Mouse (Mus musculus): ENCODE data around the gene Meioc. TPM values are rescaled to one million over a fixed set of nuclear protein-coding genes. Genes with fewer than 3 reads are reported as not detected.
"Not testable (repeated sequence)": the region's sequence is repeated elsewhere in the genome, so short reads cannot be mapped to it uniquely, and the experiment has no call there.

Gene Meioc
- polyA plus RNA-seq, 1 experiment from 2014 or later, result 0.24 TPM

DNA sequence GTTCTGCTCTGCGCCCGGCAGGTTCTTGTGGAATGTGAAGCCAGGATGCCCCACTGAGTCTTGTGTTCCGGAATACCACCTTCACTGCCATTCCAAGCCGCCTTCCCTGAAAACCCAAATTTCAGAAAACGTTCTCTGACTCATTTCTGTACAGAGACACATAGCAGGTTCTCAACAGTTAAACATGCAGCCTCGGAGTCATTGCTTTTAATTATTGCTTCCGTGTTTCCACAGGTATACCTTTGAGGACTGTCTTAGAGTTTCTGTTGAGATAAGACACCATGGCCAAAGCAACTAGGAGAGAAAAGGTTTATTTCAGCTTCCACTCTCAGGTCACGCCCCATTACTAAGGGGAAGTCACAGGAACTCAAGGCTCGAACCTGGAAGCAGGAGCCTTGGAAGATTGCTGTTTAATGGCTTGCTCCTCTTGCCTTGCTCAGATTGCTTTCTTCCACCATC, 34.5 kb downstream of the Meioc start:
- no peak for ATAC-seq (replicated peaks; ENCODE audit: low FRiP score)

DNA sequence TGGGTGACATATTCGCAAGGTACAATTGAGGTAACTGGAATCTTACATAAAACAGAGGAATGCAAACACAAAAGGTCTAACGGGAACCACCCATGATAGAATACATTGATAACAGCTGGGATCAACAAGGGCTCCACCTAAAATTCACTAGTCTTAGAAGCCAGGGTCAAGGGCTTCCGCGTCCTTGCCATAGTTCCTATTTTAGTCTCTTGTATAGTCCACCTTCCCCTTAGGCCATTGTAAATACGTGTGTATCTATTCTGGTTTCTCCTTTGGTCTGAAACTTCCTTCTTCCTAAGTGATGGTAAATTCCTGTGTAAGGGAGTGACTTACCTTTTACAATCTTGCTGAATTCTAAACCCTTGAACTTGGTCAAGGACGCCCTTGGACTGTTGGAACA, 38.7 kb downstream of the Meioc start:
- DNase-seq (ENCODE audit: low spot score); H3K27me3 ChIP-seq (ENCODE audit: control insufficient read depth, insufficient read depth, low read length); H3K27ac ChIP-seq (ENCODE audit: low read depth, low read length); H3K4me3 ChIP-seq (ENCODE audit: low read depth, low read length); ATAC-seq (replicated peaks; ENCODE audit: low FRiP score); H3K36me3 ChIP-seq (ENCODE audit: control insufficient read depth, insufficient read depth, low read length); H3K4me2 ChIP-seq (ENCODE audit: low read depth, low read length, severe bottlenecking); H3K9me3 ChIP-seq (ENCODE audit: control insufficient read depth, low read length); H3K4me1 ChIP-seq (replicated peaks; ENCODE audit: control insufficient read depth, insufficient read depth, low read length); H3K9ac ChIP-seq (ENCODE audit: low read length): not testable (repeated sequence)
- 92% methylated on average over 5 of the region's 6 CpGs for WGBS

More for the DNA sequence above, 34.5 kb downstream of the Meioc start:
- peak overlapping the region; percentile 89 for H3K9ac ChIP-seq (ENCODE audit: low read length)
- no peak for DNase-seq (ENCODE audit: low spot score)
- no peak overlapping the region for H3K27ac ChIP-seq (ENCODE audit: low read depth, low read length)
- H3K36me3 ChIP-seq (ENCODE audit: control insufficient read depth, insufficient read depth, low read length), result no peaks in the 10 kb centered on the region
- no peaks in the 10 kb centered on the region for H3K9me3 ChIP-seq (ENCODE audit: control insufficient read depth, low read length)
- peak overlapping the region; percentile 65 for H3K4me3 ChIP-seq (ENCODE audit: low read depth, low read length)
- H3K27me3 ChIP-seq (ENCODE audit: control insufficient read depth, insufficient read depth, low read length), result no peaks in the 10 kb centered on the region
- 23% methylated on average over 9 of the region's 9 CpGs for WGBS
- H3K4me2 ChIP-seq (ENCODE audit: low read depth, low read length, severe bottlenecking), result peak overlapping the region; percentile 81
- peaks cover 4% of the 10 kb centered on the region; the same call in 1 of the 2 replicates for H3K4me1 ChIP-seq (replicated peaks; ENCODE audit: control insufficient read depth, insufficient read depth, low read length)

DNA sequence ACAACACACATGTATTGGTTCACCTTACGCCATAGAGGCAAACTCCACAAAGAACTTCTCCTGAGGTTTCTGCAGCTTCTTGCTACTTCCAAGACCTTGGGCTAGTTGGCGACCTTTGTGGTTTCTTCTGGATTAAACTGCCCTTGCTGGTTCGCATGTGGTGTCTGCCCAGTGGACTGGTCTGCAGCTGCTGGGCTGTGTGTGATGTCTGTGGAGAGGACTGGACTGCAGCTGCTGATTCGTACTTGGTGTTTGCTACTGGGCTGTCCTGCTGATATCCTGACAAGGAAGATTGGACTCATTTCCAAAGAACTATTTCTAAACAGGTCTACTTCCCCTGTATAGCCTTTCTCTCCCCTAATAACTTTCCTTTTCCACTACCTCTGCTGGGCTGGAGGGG, 48.9 kb downstream of the Meioc start:
- no peak overlapping the region for H3K4me2 ChIP-seq (ENCODE audit: low read depth, low read length, severe bottlenecking)
- no peaks in the 10 kb centered on the region for H3K36me3 ChIP-seq (ENCODE audit: control insufficient read depth, insufficient read depth, low read length)
- 89% methylated on average over 4 of the region's 4 CpGs for WGBS
- no peak overlapping the region for H3K4me3 ChIP-seq (ENCODE audit: low read depth, low read length)
- no peak overlapping the region for H3K9ac ChIP-seq (ENCODE audit: low read length)
- H3K4me1 ChIP-seq (replicated peaks; ENCODE audit: control insufficient read depth, insufficient read depth, low read length), result no peaks in the 10 kb centered on the region
- ATAC-seq (replicated peaks; ENCODE audit: low FRiP score) (no peak), DNase-seq (ENCODE audit: low spot score) (no peak)
- no peaks in the 10 kb centered on the region for H3K9me3 ChIP-seq (ENCODE audit: control insufficient read depth, low read length)
- no peaks in the 10 kb centered on the region for H3K27me3 ChIP-seq (ENCODE audit: control insufficient read depth, insufficient read depth, low read length)
- no peak overlapping the region for H3K27ac ChIP-seq (ENCODE audit: low read depth, low read length)

GRCm38 (mm10) chr11:102714578-102714977, 51.1 kb downstream of the Meioc start:
- H3K4me3 ChIP-seq (ENCODE audit: low read depth, low read length); DNase-seq (ENCODE audit: low spot score); ATAC-seq (replicated peaks; ENCODE audit: low FRiP score); H3K27me3 ChIP-seq (ENCODE audit: control insufficient read depth, insufficient read depth, low read length); H3K4me2 ChIP-seq (ENCODE audit: low read depth, low read length, severe bottlenecking); H3K9me3 ChIP-seq (ENCODE audit: control insufficient read depth, low read length); H3K9ac ChIP-seq (ENCODE audit: low read length); H3K4me1 ChIP-seq (replicated peaks; ENCODE audit: control insufficient read depth, insufficient read depth, low read length); H3K27ac ChIP-seq (ENCODE audit: low read depth, low read length); H3K36me3 ChIP-seq (ENCODE audit: control insufficient read depth, insufficient read depth, low read length): not testable (repeated sequence)
- WGBS, result 74% methylated on average over 2 of the region's 2 CpGs

- H3K4me3 ChIP-seq (ENCODE audit: low read depth, low read length), result no peak overlapping the region
- DNase-seq (ENCODE audit: low spot score) (no peak), ATAC-seq (replicated peaks; ENCODE audit: low FRiP score) (no peak)
- H3K27me3 ChIP-seq (ENCODE audit: control insufficient read depth, insufficient read depth, low read length), result no peaks in the 10 kb centered on the region
- no peaks in the 10 kb centered on the region for H3K9me3 ChIP-seq (ENCODE audit: control insufficient read depth, low read length)
- H3K9ac ChIP-seq (ENCODE audit: low read length), result no peak overlapping the region
- H3K4me1 ChIP-seq (replicated peaks; ENCODE audit: control insufficient read depth, insufficient read depth, low read length), result no peaks in the 10 kb centered on the region
- no peaks in the 10 kb centered on the region for H3K36me3 ChIP-seq (ENCODE audit: control insufficient read depth, insufficient read depth, low read length)
- H3K4me2 ChIP-seq (ENCODE audit: low read depth, low read length, severe bottlenecking), result no peak overlapping the region
- 81% methylated on average over 7 of the region's 7 CpGs for WGBS
- H3K27ac ChIP-seq (ENCODE audit: low read depth, low read length), result no peak overlapping the region
Measured at GRCm38 (mm10) chr11:102716135-102716534, 52.6 kb downstream of the Meioc start.

- H3K9me3 ChIP-seq (ENCODE audit: control insufficient read depth, low read length), result no peaks in the 10 kb centered on the region
- no peaks in the 10 kb centered on the region for H3K27me3 ChIP-seq (ENCODE audit: control insufficient read depth, insufficient read depth, low read length)
- 31% methylated on average over 3 of the region's 3 CpGs for WGBS
- H3K36me3 ChIP-seq (ENCODE audit: control insufficient read depth, insufficient read depth, low read length), result no peaks in the 10 kb centered on the region
- H3K4me2 ChIP-seq (ENCODE audit: low read depth, low read length, severe bottlenecking), result no peak overlapping the region
- ATAC-seq (replicated peaks; ENCODE audit: low FRiP score) (no peak), DNase-seq (ENCODE audit: low spot score) (no peak)
- no peak overlapping the region for H3K4me3 ChIP-seq (ENCODE audit: low read depth, low read length)
- H3K27ac ChIP-seq (ENCODE audit: low read depth, low read length), result no peak overlapping the region
- no peak overlapping the region for H3K9ac ChIP-seq (ENCODE audit: low read length)
- no peaks in the 10 kb centered on the region for H3K4me1 ChIP-seq (replicated peaks; ENCODE audit: control insufficient read depth, insufficient read depth, low read length)
Measured at GRCm38 (mm10) chr11:102725574-102725973, 62.1 kb downstream of the Meioc start.

DNA sequence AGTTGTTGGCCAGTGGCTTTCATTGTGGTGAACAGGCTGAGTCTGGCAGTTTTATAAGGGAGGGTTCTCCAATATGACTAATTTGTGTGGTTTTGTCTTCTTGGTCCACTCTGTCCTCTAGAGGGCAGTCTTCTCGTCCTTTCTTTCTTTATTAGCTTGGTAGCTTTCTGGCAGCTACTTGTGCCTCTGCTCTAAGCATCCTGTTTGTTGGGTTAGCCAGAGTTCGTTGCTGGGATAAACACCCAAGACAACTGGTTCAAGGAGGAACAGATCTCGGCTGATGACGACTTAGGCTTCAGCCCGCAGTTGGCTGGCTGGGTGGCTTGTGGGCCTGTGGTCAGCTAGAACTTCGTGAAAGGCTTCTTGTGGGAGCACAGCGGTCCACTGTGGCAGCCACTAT, 65.1 kb downstream of the Meioc start:
- Histone ChIP-seq H3K27ac (ENCODE audit: low read depth, low read length) (no peak overlapping the region), H3K27me3 (ENCODE audit: control insufficient read depth, insufficient read depth, low read length) (no peaks in the 10 kb centered on the region), H3K4me2 (ENCODE audit: low read depth, low read length, severe bottlenecking) (no peak overlapping the region), H3K4me3 (ENCODE audit: low read depth, low read length) (no peak overlapping the region), H3K9ac (ENCODE audit: low read length) (no peak overlapping the region), H3K36me3 (ENCODE audit: control insufficient read depth, insufficient read depth, low read length) (no peaks in the 10 kb centered on the region), H3K9me3 (ENCODE audit: control insufficient read depth, low read length) (no peaks in the 10 kb centered on the region), H3K4me1 (replicated peaks; ENCODE audit: control insufficient read depth, insufficient read depth, low read length) (no peaks in the 10 kb centered on the region)
- ATAC-seq (replicated peaks; ENCODE audit: low FRiP score) (no peak), DNase-seq (ENCODE audit: low spot score) (no peak)
- WGBS, result 31% methylated on average over 7 of the region's 7 CpGs

- H3K36me3 ChIP-seq (ENCODE audit: control insufficient read depth, insufficient read depth, low read length), result no peaks in the 10 kb centered on the region
- no peak overlapping the region for H3K27ac ChIP-seq (ENCODE audit: low read depth, low read length)
- H3K4me2 ChIP-seq (ENCODE audit: low read depth, low read length, severe bottlenecking), result no peak overlapping the region
- 87% methylated on average over 3 of the region's 3 CpGs for WGBS
- H3K4me1 ChIP-seq (replicated peaks; ENCODE audit: control insufficient read depth, insufficient read depth, low read length), result no peaks in the 10 kb centered on the region
- DNase-seq (ENCODE audit: low spot score), result no peak
- H3K4me3 ChIP-seq (ENCODE audit: low read depth, low read length), result no peak overlapping the region
- no peak overlapping the region for H3K9ac ChIP-seq (ENCODE audit: low read length)
- H3K27me3 ChIP-seq (ENCODE audit: control insufficient read depth, insufficient read depth, low read length), result no peaks in the 10 kb centered on the region
- H3K9me3 ChIP-seq (ENCODE audit: control insufficient read depth, low read length), result no peaks in the 10 kb centered on the region
- no peak for ATAC-seq (replicated peaks; ENCODE audit: low FRiP score)
Measured at GRCm38 (mm10) chr11:102729835-102730234, 66.3 kb downstream of the Meioc start.

DNA sequence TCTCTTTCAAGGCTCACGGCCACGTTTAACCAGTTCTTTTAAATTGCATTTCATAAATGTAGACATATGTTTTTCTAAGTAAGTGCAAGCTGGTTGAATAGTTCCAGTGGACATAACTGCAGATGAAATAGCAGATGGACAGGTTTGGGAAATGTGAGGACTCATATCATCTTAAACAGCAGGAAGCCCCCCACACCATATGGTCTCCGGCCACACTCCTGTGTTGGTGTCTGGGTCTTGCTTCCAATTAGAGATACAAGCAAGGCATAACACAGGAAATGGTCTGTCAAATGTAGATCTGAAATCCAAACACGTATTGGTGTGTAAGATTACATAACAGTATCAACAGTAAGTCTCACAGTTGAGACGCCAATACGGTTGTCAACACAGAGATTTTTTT, 67.8 kb downstream of the Meioc start:
- H3K9me3 ChIP-seq (ENCODE audit: control insufficient read depth, low read length), result no peaks in the 10 kb centered on the region
- H3K9ac ChIP-seq (ENCODE audit: low read length), result no peak overlapping the region
- 87% methylated on average over 6 of the region's 6 CpGs for WGBS
- H3K36me3 ChIP-seq (ENCODE audit: control insufficient read depth, insufficient read depth, low read length), result no peaks in the 10 kb centered on the region
- no peak for DNase-seq (ENCODE audit: low spot score)
- no peaks in the 10 kb centered on the region for H3K27me3 ChIP-seq (ENCODE audit: control insufficient read depth, insufficient read depth, low read length)
- ATAC-seq (replicated peaks; ENCODE audit: low FRiP score), result no peak
- no peak overlapping the region for H3K4me3 ChIP-seq (ENCODE audit: low read depth, low read length)
- H3K4me1 ChIP-seq (replicated peaks; ENCODE audit: control insufficient read depth, insufficient read depth, low read length), result no peaks in the 10 kb centered on the region
- no peak overlapping the region for H3K27ac ChIP-seq (ENCODE audit: low read depth, low read length)
- no peak overlapping the region for H3K4me2 ChIP-seq (ENCODE audit: low read depth, low read length, severe bottlenecking)

Measured in forebrain, embryonic 11.5 days (tissue).